Mouse (Mus musculus): Measurements from ENCODE around the gene Wnt2b.

DNA sequence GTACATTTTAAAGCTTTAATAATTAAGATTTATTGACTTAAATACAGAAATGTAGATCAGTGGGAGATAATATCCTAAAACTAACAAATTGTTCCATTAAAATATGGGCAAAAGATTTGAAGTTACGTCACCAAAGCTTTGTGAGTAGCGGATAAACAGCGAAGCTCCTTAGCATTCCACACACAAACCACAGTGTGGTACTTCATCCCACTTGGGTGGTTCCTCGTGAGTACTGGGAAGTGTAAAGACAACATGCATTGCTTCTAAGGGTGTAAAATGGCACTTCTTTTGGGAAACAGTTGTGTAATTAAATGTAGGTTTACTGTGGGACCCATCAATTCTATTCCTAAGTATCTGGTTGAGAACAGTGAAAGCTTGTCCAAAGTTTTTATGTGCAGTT, 60.6 kb downstream of the Wnt2b start:
- TF ChIP-seq MYOG (IDR thresholded peaks at IDR 0.05; ENCODE audit: control insufficient read depth in 1 of 3, insufficient read depth in 1 of 3, insufficient read length in 2 of 3, low read depth in 2 of 3) (no peak), E2F4 (IDR thresholded peaks at IDR 0.05; ENCODE audit: insufficient read depth) (no peak), TCF12 (IDR thresholded peaks at IDR 0.05; ENCODE audit: insufficient read depth, poor library complexity, severe bottlenecking) (no peak), POLR2AphosphoS2 (IDR thresholded peaks at IDR 0.05; ENCODE audit: insufficient read length, low read depth) (no peak), MAX (IDR thresholded peaks at IDR 0.05; ENCODE audit: low read depth) (no peak), POLR2A (IDR thresholded peaks at IDR 0.05; ENCODE audit: insufficient read length, low read depth) (no peak), SRF (IDR thresholded peaks at IDR 0.05; ENCODE audit: control insufficient read depth, insufficient read length, low read depth) (no peak), CEBPB (IDR thresholded peaks at IDR 0.05; ENCODE audit: insufficient read depth, poor library complexity, severe bottlenecking) (no peak), MYOD1 (IDR thresholded peaks at IDR 0.05; ENCODE audit: control insufficient read depth in 1 of 3, insufficient read length in 2 of 3, low read depth in 2 of 3) (no peak), USF1 (IDR thresholded peaks at IDR 0.05; ENCODE audit: low read depth) (no peak), REST (IDR thresholded peaks at IDR 0.05; ENCODE audit: insufficient read depth, insufficient read length) (no peak)

Measured in myocyte (in vitro differentiated cells).